Mouse (Mus musculus) forebrain, embryonic 12.5 days (tissue): Measurements from ENCODE around the gene Rhd. TPM values are rescaled to one million over a fixed set of nuclear protein-coding genes. Genes with fewer than 3 reads are reported as not detected.
A peak's percentile ranks its signal among the peaks of the same experiment; 100 is the strongest.

ENCODE experiments used
- ATAC-seq: fragments of 200-750 bp; cut with Nextera tagmentation; 2 replicates; pipeline ENCODE4 v1.8.0; 2017; ENCODE audit warnings: moderate TSS enrichment; ENCODE audit not compliant: low FRiP score
- H3K27ac ChIP-seq: fragments of 300-500 bp; sonication (generic); 2 replicates; pipeline ENCODE4 v1.5.1; 2016; ENCODE audit warnings: mild to moderate bottlenecking
- H3K27me3 ChIP-seq: fragments of 300-500 bp; sonication (generic); 2 replicates; pipeline ENCODE4 v1.6.1; 2016; ENCODE audit warnings: mild to moderate bottlenecking
- H3K36me3 ChIP-seq: fragments of 300-500 bp; sonication (generic); replicated peaks from 2 replicates; pipeline ENCODE4 v1.6.1; 2016; ENCODE audit warnings: mild to moderate bottlenecking
- H3K4me1 ChIP-seq: fragments of 300-500 bp; sonication (generic); 2 replicates; pipeline ENCODE4 v1.6.1; 2016
- H3K4me2 ChIP-seq: fragments of 300-500 bp; sonication (generic); 2 replicates; pipeline ENCODE4 v1.6.1; 2016; ENCODE audit warnings: mild to moderate bottlenecking, moderate library complexity
- H3K4me3 ChIP-seq: fragments of 300-500 bp; sonication (generic); replicated peaks from 2 replicates; pipeline ENCODE4 v1.5.1; 2016; ENCODE audit warnings: mild to moderate bottlenecking
- H3K9ac ChIP-seq: fragments of 300-500 bp; sonication (generic); 2 replicates; pipeline ENCODE4 v1.6.1; 2016; ENCODE audit warnings: mild to moderate bottlenecking
- H3K9me3 ChIP-seq: fragments of 300-500 bp; sonication (generic); 2 replicates; pipeline ENCODE4 v1.6.1; 2016
- WGBS: fragments of 180-500 bp; shearing (Covaris S2); methylation state at CpG from one replicate; pipeline ENCODE4 v1.1.7; 2016; 5-methylcytosine and 5-hydroxymethylcytosine counted together
- polyA plus RNA-seq: library from polyadenylated mRNA; unstranded; fragments of >200 nt; fragmentation: Nextera tagmentation; extraction: Ambion mirVana; gene quantifications from 2 replicates; pipeline ENCODE4 v1.2.1, GENCODE M21; 2016

The Rhd gene
- polyA plus RNA-seq, 1 experiment from 2014 or later: 7.5 TPM

GRCm38 (mm10) chr4:134914864-134915209, 50.5 kb downstream of the Rhd start, which contains the start of gene Tmem50a:
Tmem50a (minus strand) TSS chr4:134915024.
- under 1% methylated on average over 25 of the region's 25 CpGs for WGBS
- ATAC-seq: peak; percentile 94
- H3K4me1 ChIP-seq: peaks cover 16% of the 10 kb centered on the region
- H3K4me2 ChIP-seq: peak within 1 kb of the TSS; percentile 67
- peak within 1 kb of the TSS; percentile 95 for H3K9ac ChIP-seq
- 0 out of 2 replicates have a peak, but pooled peaks cover 4% of the 10 kb centered on the region for H3K9me3 ChIP-seq
- no peaks in the 10 kb centered on the region for H3K27me3 ChIP-seq
- peak within 1 kb of the TSS; percentile 86 for H3K27ac ChIP-seq
- H3K36me3 ChIP-seq: peaks cover 17% of the 10 kb centered on the region
- peak within 1 kb of the TSS; percentile 88 for H3K4me3 ChIP-seq

- peaks cover 14% of the 10 kb centered on the region for H3K36me3 ChIP-seq
- peak overlapping the region; percentile 88 for H3K4me3 ChIP-seq
- peak; percentile 22; the same call in 1 of the 2 replicates for ATAC-seq
- 59% methylated on average over 14 of the region's 14 CpGs for WGBS
- H3K9ac ChIP-seq: peak overlapping the region; percentile 95
- H3K9me3 ChIP-seq: 0 out of 2 replicates have a peak, but pooled peaks cover 4% of the 10 kb centered on the region
- H3K27ac ChIP-seq: peak overlapping the region; percentile 86; the same call in 1 of the 2 replicates
- H3K27me3 ChIP-seq: no peaks in the 10 kb centered on the region
- H3K4me1 ChIP-seq: peaks cover 16% of the 10 kb centered on the region
- peak overlapping the region; percentile 67 for H3K4me2 ChIP-seq
These were observed 51.1 kb downstream of the Rhd start for GRCm38 (mm10) chr4:134915223-134916050.

GRCm38 (mm10) chr4:134917194-134917593, 52.9 kb downstream of the Rhd start:
- Histone ChIP-seq H3K9ac (no peak overlapping the region), H3K36me3 (peaks cover 2% of the 10 kb centered on the region; the same call in 1 of the 2 replicates), H3K4me3 (no peak overlapping the region), H3K4me2 (no peak overlapping the region), H3K9me3 (no peaks in the 10 kb centered on the region), H3K27me3 (no peaks in the 10 kb centered on the region), H3K27ac (no peak overlapping the region), H3K4me1 (peaks cover 16% of the 10 kb centered on the region)
- no peak for ATAC-seq
- 79% methylated on average over 3 of the region's 3 CpGs for WGBS

- Histone ChIP-seq H3K36me3 (no peaks in the 10 kb centered on the region), H3K9me3 (no peaks in the 10 kb centered on the region), H3K27me3 (no peaks in the 10 kb centered on the region), H3K9ac (no peak overlapping the region), H3K4me3 (no peak overlapping the region), H3K4me1 (peaks cover 17% of the 10 kb centered on the region), H3K4me2 (no peak overlapping the region), H3K27ac (no peak overlapping the region)
- 79% methylated on average over 7 of the region's 7 CpGs for WGBS
- ATAC-seq: no peak
These were observed 54.0 kb downstream of the Rhd start for GRCm38 (mm10) chr4:134918381-134918780.

GRCm38 (mm10) chr4:134919733-134920540, 55.6 kb downstream of the Rhd start:
- Histone ChIP-seq H3K27ac (no peak overlapping the region), H3K9ac (no peak overlapping the region), H3K4me3 (no peak overlapping the region), H3K9me3 (no peaks in the 10 kb centered on the region), H3K4me2 (no peak overlapping the region), H3K4me1 (peaks cover 17% of the 10 kb centered on the region), H3K36me3 (no peaks in the 10 kb centered on the region), H3K27me3 (no peaks in the 10 kb centered on the region)
- no peak for ATAC-seq
- 43% methylated on average over 12 of the region's 12 CpGs for WGBS

GRCm38 (mm10) chr4:134920631-134921030, 56.3 kb downstream of the Rhd start:
- WGBS: 96% methylated on average over 6 of the region's 6 CpGs
- Histone ChIP-seq H3K4me1 (peaks cover 18% of the 10 kb centered on the region), H3K9ac (no peak overlapping the region), H3K27me3 (no peaks in the 10 kb centered on the region), H3K4me3 (no peak overlapping the region), H3K4me2 (no peak overlapping the region), H3K36me3 (peaks cover 6% of the 10 kb centered on the region), H3K9me3 (no peaks in the 10 kb centered on the region), H3K27ac (no peak overlapping the region)
- ATAC-seq: no peak

- Histone ChIP-seq H3K27ac (no peak overlapping the region), H3K9me3 (no peaks in the 10 kb centered on the region), H3K4me1 (peaks cover 26% of the 10 kb centered on the region), H3K27me3 (no peaks in the 10 kb centered on the region), H3K9ac (no peak overlapping the region), H3K36me3 (peaks cover 16% of the 10 kb centered on the region), H3K4me2 (no peak overlapping the region), H3K4me3 (no peak overlapping the region)
- 95% methylated on average over 4 of the region's 4 CpGs for WGBS
- ATAC-seq: no peak
These were observed 57.4 kb downstream of the Rhd start for GRCm38 (mm10) chr4:134921703-134922102.

GRCm38 (mm10) chr4:134922111-134922924, 58.0 kb downstream of the Rhd start:
- H3K4me2 ChIP-seq: peak overlapping the region; percentile 90
- peaks cover 22% of the 10 kb centered on the region for H3K36me3 ChIP-seq
- 59% methylated on average over 10 of the region's 10 CpGs for WGBS
- H3K4me1 ChIP-seq: peaks cover 29% of the 10 kb centered on the region
- no peaks in the 10 kb centered on the region for H3K9me3 ChIP-seq
- peak overlapping the region; percentile 68 for H3K9ac ChIP-seq
- H3K4me3 ChIP-seq: peak overlapping the region; percentile 99
- H3K27me3 ChIP-seq: no peaks in the 10 kb centered on the region
- no peak for ATAC-seq
- H3K27ac ChIP-seq: peak overlapping the region; percentile 86

GRCm38 (mm10) chr4:134922925-134923244, 58.5 kb downstream of the Rhd start:
- no peaks in the 10 kb centered on the region for H3K27me3 ChIP-seq
- peaks cover 28% of the 10 kb centered on the region for H3K36me3 ChIP-seq
- H3K27ac ChIP-seq: peak overlapping the region; percentile 86
- peaks cover 29% of the 10 kb centered on the region for H3K4me1 ChIP-seq
- peak overlapping the region; percentile 90 for H3K4me2 ChIP-seq
- under 1% methylated on average over 13 of the region's 13 CpGs for WGBS
- H3K9ac ChIP-seq: peak overlapping the region; percentile 68
- peak overlapping the region; percentile 99 for H3K4me3 ChIP-seq
- no peaks in the 10 kb centered on the region for H3K9me3 ChIP-seq
- peak; percentile 63; the same call in 1 of the 2 replicates for ATAC-seq

- ATAC-seq: peak; percentile 94
- peaks cover 33% of the 10 kb centered on the region for H3K36me3 ChIP-seq
- under 1% methylated on average over 64 of the region's 64 CpGs for WGBS
These were observed 59.1 kb downstream of the Rhd start, which contains the start of gene Rsrp1 for GRCm38 (mm10) chr4:134923258-134924018. Rsrp1 (plus strand) TSS chr4:134923592.

GRCm38 (mm10) chr4:134924019-134924741, 59.8 kb downstream of the Rhd start:
- Histone ChIP-seq H3K9me3 (no peaks in the 10 kb centered on the region), H3K4me2 (peak overlapping the region; percentile 90), H3K36me3 (peaks cover 35% of the 10 kb centered on the region), H3K4me3 (peak overlapping the region; percentile 99), H3K27me3 (no peaks in the 10 kb centered on the region), H3K9ac (peak overlapping the region; percentile 99), H3K27ac (peak overlapping the region; percentile 95), H3K4me1 (peaks cover 29% of the 10 kb centered on the region)
- under 1% methylated on average over 75 of the region's 75 CpGs for WGBS
- ATAC-seq: no peak; the same call in 1 of the 2 replicates

More at GRCm38 (mm10) chr4:134923258-134924018, 59.1 kb downstream of the Rhd start, which contains the start of gene Rsrp1:
- H3K9me3 ChIP-seq: no peaks in the 10 kb centered on the region
- peak within 1 kb of the TSS; percentile 99 for H3K4me3 ChIP-seq
- H3K4me2 ChIP-seq: peak within 1 kb of the TSS; percentile 90
- H3K27ac ChIP-seq: peak within 1 kb of the TSS; percentile 95
- H3K9ac ChIP-seq: peak within 1 kb of the TSS; percentile 99
- peaks cover 29% of the 10 kb centered on the region for H3K4me1 ChIP-seq
- no peaks in the 10 kb centered on the region for H3K27me3 ChIP-seq
